8 mouse cellular contexts compared by ENCODE assay signal in genomic region chr7:127768997-127769593, GRCm38 (mm10). TPM values are rescaled to one million over a fixed set of nuclear protein-coding genes. Genes with fewer than 3 reads are reported as not detected.
DNase-seq lines count a peak whose midpoint lies in the region; ATAC-seq and TF ChIP-seq lines count a peak whose summit lies in the region.

No protein-coding gene starts in this region.

- intact Hi-C loops in heart, postnatal 25 days (cut with DNase I), result no loop called here

- peak overlapping the region; percentile 81 to 96 for H3K4me3 ChIP-seq in ES-E14 (ENCODE audit: insufficient read depth in 1 of 2, low read depth in 1 of 2, low read length in 2 of 2, poor library complexity in 1 of 2, severe bottlenecking in 1 of 2)
- H3K4me3 ChIP-seq in forebrain, embryonic 15.5 days, result peak overlapping the region; percentile 45
- peak overlapping the region; percentile 51 for H3K4me3 ChIP-seq in neural tube, embryonic 15.5 days (replicated peaks)
- H3K4me3 ChIP-seq in thymus, adult 2 months (ENCODE audit: control insufficient read depth, insufficient read depth, low read length), result peak overlapping the region; percentile 83

- peaks cover 0 to 17% of the 10 kb centered on the region in 2 experiments; a peak in 2 of 4 replicates for H3K4me1 ChIP-seq in ES-E14 (ENCODE audit: control insufficient read depth in 2 of 2, insufficient read depth in 2 of 2, low read length in 2 of 2, poor library complexity in 1 of 2)
- H3K4me1 ChIP-seq in forebrain, embryonic 15.5 days, result peaks cover 30% of the 10 kb centered on the region
- peaks cover 35% of the 10 kb centered on the region for H3K4me1 ChIP-seq in neural tube, embryonic 15.5 days
- peaks cover 29% of the 10 kb centered on the region for H3K4me1 ChIP-seq in thymus, adult 2 months (replicated peaks; ENCODE audit: control insufficient read depth, insufficient read depth, low read length)

- H3K9me3 ChIP-seq in ES-E14 (ENCODE audit: control insufficient read depth, insufficient read depth, low read depth, low read length), result no peaks in the 10 kb centered on the region
- no peaks in the 10 kb centered on the region for H3K9me3 ChIP-seq in forebrain, embryonic 15.5 days
- no peaks in the 10 kb centered on the region for H3K9me3 ChIP-seq in neural tube, embryonic 15.5 days (replicated peaks)

- H3K9ac ChIP-seq in ES-E14 (ENCODE audit: insufficient read depth, low read depth, low read length, poor library complexity, severe bottlenecking), result peak overlapping the region; percentile 95
- peak overlapping the region; percentile 52; the same call in 1 of the 2 replicates for H3K9ac ChIP-seq in forebrain, embryonic 15.5 days (replicated peaks)
- peak overlapping the region; percentile 43; the same call in 1 of the 2 replicates for H3K9ac ChIP-seq in neural tube, embryonic 15.5 days (replicated peaks)

- no peak for TF ChIP-seq POLR2A in thymus, adult 2 months (IDR thresholded peaks at IDR 0.05; ENCODE audit: control insufficient read depth, extremely low read depth, insufficient read depth, low read length, poor library complexity)

- H3K27ac ChIP-seq in ES-E14 (ENCODE audit: insufficient read depth, low read depth, low read length, poor library complexity, severe bottlenecking), result peak overlapping the region; percentile 91
- H3K27ac ChIP-seq in forebrain, embryonic 15.5 days (replicated peaks), result peak overlapping the region; percentile 79
- peak overlapping the region; percentile 82 for H3K27ac ChIP-seq in neural tube, embryonic 15.5 days (replicated peaks)
- H3K27ac ChIP-seq in thymus, adult 2 months (ENCODE audit: control insufficient read depth, insufficient read depth, low read length), result peak overlapping the region; percentile 42; the same call in 1 of the 2 replicates

- no peaks in the 10 kb centered on the region for H3K27me3 ChIP-seq in forebrain, embryonic 15.5 days
- H3K27me3 ChIP-seq in neural tube, embryonic 15.5 days (replicated peaks), result no peaks in the 10 kb centered on the region
- no peaks in the 10 kb centered on the region for H3K27me3 ChIP-seq in thymus, adult 2 months (ENCODE audit: control insufficient read depth, insufficient read depth, low read length)

- ATAC-seq in forebrain, embryonic 15.5 days (replicated peaks), result peak; percentile 91
- peak; percentile 87 for ATAC-seq in neural tube, embryonic 15.5 days (ENCODE audit: low FRiP score)

- in situ Hi-C loops in ES-E14 (cut with MboI; ENCODE audit: low sequenced_read_pairs in 2 of 2, unreplicated experiment in 2 of 2), result no loop called here

- no peak for TF ChIP-seq CTCF in thymus, adult 2 months (IDR thresholded peaks at IDR 0.05; ENCODE audit: borderline replicate concordance, control insufficient read depth, extremely low read depth, insufficient read depth, low read length, poor library complexity)

- H3K4me2 ChIP-seq in forebrain, embryonic 15.5 days (replicated peaks), result peak overlapping the region; percentile 67
- H3K4me2 ChIP-seq in neural tube, embryonic 15.5 days, result peak overlapping the region; percentile 77

- WGBS in forebrain, embryonic 15.5 days, result 2% methylated on average over 16 of the region's 16 CpGs
- under 1% methylated on average over 16 of the region's 16 CpGs for WGBS in neural tube, embryonic 15.5 days
- WGBS in thymus, adult 2 months, result under 1% methylated on average over 16 of the region's 16 CpGs

- peak; percentile 99 for DNase-seq in ES-E14 (ENCODE audit: low read depth, low spot score)
- DNase-seq in c-Kit-positive CD71-positive TER-119-positive erythroid progenitor cells, embryonic 14.5 days (ENCODE audit: low spot score), result peak; percentile 73
- DNase-seq in heart, postnatal 25 days (ENCODE audit: low spot score), result peak; percentile 96
- peak; percentile 97 for DNase-seq in layer of hippocampus, adult 11-12 months (ENCODE audit: low spot score)
- peak; percentile 97 to 98 for DNase-seq in lung, adult 18-20 months
- DNase-seq in thymus, adult 2 months, result peak; percentile 49

- H3K36me3 ChIP-seq in ES-E14 (ENCODE audit: control insufficient read depth, insufficient read depth, low read length, poor library complexity, severe bottlenecking), result peaks cover 26% of the 10 kb centered on the region
- H3K36me3 ChIP-seq in forebrain, embryonic 15.5 days, result peaks cover 39% of the 10 kb centered on the region
- H3K36me3 ChIP-seq in neural tube, embryonic 15.5 days, result peaks cover 48% of the 10 kb centered on the region
- H3K36me3 ChIP-seq in thymus, adult 2 months (ENCODE audit: control insufficient read depth, insufficient read depth, low read length), result no peaks in the 10 kb centered on the region

TF ChIP-seq in ES-E14, 5 proteins besides CTCF, POLR2A, EP300 and RAD21:
- TF ChIP-seq CHD2 (IDR thresholded peaks at IDR 0.05; ENCODE audit: low read depth, low read length) (peak; percentile 85), MAFK (IDR thresholded peaks at IDR 0.05; ENCODE audit: insufficient read depth, low read depth, low read length) (no peak), HCFC1 (IDR thresholded peaks at IDR 0.05; ENCODE audit: borderline replicate concordance, insufficient read depth, low read length) (peak; percentile 48; the same call in 1 of the 2 replicates)

RNA-seq across cellular contexts. Expression of gene Orai3, which starts 0.5 kb away (rescaled TPM):
- 14.0 and 30.7 TPM in 2 replicates for total RNA-seq in ES-E14 (2012; rRNA removed)
- polyA plus RNA-seq in forebrain, embryonic 15.5 days (2015; fragmentation: Nextera tagmentation; extraction: Ambion mirVana), result 8.7 and 8.8 TPM in 2 replicates
- 10 to 100 TPM; 16.5 to 19.4 TPM for total RNA-seq in heart, postnatal 25 days (2021)
- 8.6 and 13.5 TPM in 2 replicates for polyA plus RNA-seq in neural tube, embryonic 15.5 days (2015; fragmentation: Nextera tagmentation; extraction: Ambion mirVana)
- polyA plus RNA-seq in thymus, adult 2 months (2012; rRNA removed), result 23.8 and 27.0 TPM in 2 replicates

RNA-seq across cellular contexts. Expression of gene Setd1a, which starts 7.4 kb away (rescaled TPM):
- 22.6 and 24.4 TPM in 2 replicates for total RNA-seq in ES-E14 (2012; rRNA removed)
- polyA plus RNA-seq in forebrain, embryonic 15.5 days (2015; fragmentation: Nextera tagmentation; extraction: Ambion mirVana), result 22.4 and 24.8 TPM in 2 replicates
- 10 to 100 TPM; 18.8 to 21.1 TPM for total RNA-seq in heart, postnatal 25 days (2021)
- polyA plus RNA-seq in neural tube, embryonic 15.5 days (2015; fragmentation: Nextera tagmentation; extraction: Ambion mirVana), result 17.8 and 19.5 TPM in 2 replicates
- polyA plus RNA-seq in thymus, adult 2 months (2012; rRNA removed), result 29.9 and 36.7 TPM in 2 replicates

RNA-seq across cellular contexts. Expression of gene Gm49388, which starts 16.3 kb away (rescaled TPM):
- total RNA-seq in ES-E14 (2012; rRNA removed), result 1.5 and 1.9 TPM in 2 replicates
- not detected in 2 replicates for polyA plus RNA-seq in forebrain, embryonic 15.5 days (2015; fragmentation: Nextera tagmentation; extraction: Ambion mirVana)
- total RNA-seq in heart, postnatal 25 days (2021), result 1 to 10 TPM; 2.0 to 3.6 TPM
- not detected in 2 replicates for polyA plus RNA-seq in neural tube, embryonic 15.5 days (2015; fragmentation: Nextera tagmentation; extraction: Ambion mirVana)
- polyA plus RNA-seq in thymus, adult 2 months (2012; rRNA removed), result not detected in 2 replicates

RNA-seq across cellular contexts. Expression of gene Fbxl19, which starts 24.8 kb away (rescaled TPM):
- total RNA-seq in ES-E14 (2012; rRNA removed), result 86.9 and 93.0 TPM in 2 replicates
- 9.4 and 10.5 TPM in 2 replicates for polyA plus RNA-seq in forebrain, embryonic 15.5 days (2015; fragmentation: Nextera tagmentation; extraction: Ambion mirVana)
- 1 to 10 TPM; 3.0 to 4.2 TPM for total RNA-seq in heart, postnatal 25 days (2021)
- 6.9 and 8.7 TPM in 2 replicates for polyA plus RNA-seq in neural tube, embryonic 15.5 days (2015; fragmentation: Nextera tagmentation; extraction: Ambion mirVana)
- 38.9 and 43.7 TPM in 2 replicates for polyA plus RNA-seq in thymus, adult 2 months (2012; rRNA removed)

RNA-seq across cellular contexts. Expression of gene Hsd3b7, which starts 31.3 kb away (rescaled TPM):
- total RNA-seq in ES-E14 (2012; rRNA removed), result 14.7 and 22.5 TPM in 2 replicates
- 7.4 TPM in 2 replicates for polyA plus RNA-seq in forebrain, embryonic 15.5 days (2015; fragmentation: Nextera tagmentation; extraction: Ambion mirVana)
- total RNA-seq in heart, postnatal 25 days (2021), result 10 to 100 TPM; 15.4 to 16.0 TPM
- polyA plus RNA-seq in neural tube, embryonic 15.5 days (2015; fragmentation: Nextera tagmentation; extraction: Ambion mirVana), result 9.8 and 11.6 TPM in 2 replicates
- polyA plus RNA-seq in thymus, adult 2 months (2012; rRNA removed), result 25.9 and 30.1 TPM in 2 replicates

Comparison
In these comparisons a context has a peak if more than half of its experiments do, and no peak if none do; other contexts are left out.
1. Peak in every context shown above with its lines: DNase-seq, ATAC-seq, H3K4me3 ChIP-seq and H3K27ac ChIP-seq.
2. DNase-seq: peak in every context shown above with its lines; median percentile 99 in ES-E14; 98 in lung, adult 18-20 months; 97 in layer of hippocampus, adult 11-12 months; 96 in heart, postnatal 25 days; 73 in c-Kit-positive CD71-positive TER-119-positive erythroid progenitor cells, embryonic 14.5 days; 49 in thymus, adult 2 months.
3. H3K9ac ChIP-seq: peak in every context shown above with its lines; median percentile 95 in ES-E14; 52 in forebrain, embryonic 15.5 days; 43 in neural tube, embryonic 15.5 days.